Comparison of ENCODE assay signal across 46 mouse cellular contexts in genomic region chr5:135547990-135548389, GRCm38 (mm10). TPM values are rescaled to one million over a fixed set of nuclear protein-coding genes. Genes with fewer than 3 reads are reported as not detected.
"Had no signal": no experiment of that assay in that cellular context is flagged by ENCODE, and none has a peak within 500 bp of the region (broad histone marks: within the 10 kb centered on the region; RNA-seq: fewer than 3 reads in every experiment).

No protein-coding gene starts in this region.

- H3K9me3 ChIP-seq: limb, embryonic 10.5 days; limb, embryonic 12.5 days; limb, embryonic 13.5 days; limb, embryonic 15.5 days; liver, embryonic 12.5 days; liver, embryonic 13.5 days; liver, embryonic 15.5 days; lung, embryonic 15.5 days; megakaryocyte, embryonic 14.5 days; midbrain, embryonic 10.5 days; midbrain, embryonic 12.5 days; midbrain, embryonic 13.5 days; midbrain, embryonic 15.5 days had no signal

- H3K4me3 ChIP-seq: limb, embryonic 10.5 days; limb, embryonic 12.5 days; limb, embryonic 13.5 days; limb, embryonic 15.5 days; liver, embryonic 12.5 days; liver, embryonic 13.5 days; liver, embryonic 15.5 days; lung, embryonic 15.5 days; megakaryocyte, embryonic 14.5 days; midbrain, embryonic 10.5 days; midbrain, embryonic 12.5 days; midbrain, embryonic 13.5 days; midbrain, embryonic 15.5 days; myocyte had no signal

- H3K27me3 ChIP-seq: limb, embryonic 15.5 days; lung, embryonic 15.5 days; midbrain, embryonic 13.5 days; midbrain, embryonic 15.5 days had no signal

- H3K36me3 ChIP-seq: limb, embryonic 10.5 days; limb, embryonic 12.5 days; limb, embryonic 13.5 days; limb, embryonic 15.5 days; liver, embryonic 12.5 days; liver, embryonic 13.5 days; liver, embryonic 15.5 days; lung, embryonic 15.5 days; midbrain, embryonic 10.5 days; midbrain, embryonic 12.5 days; midbrain, embryonic 13.5 days; midbrain, embryonic 15.5 days had no signal

- H3K9ac ChIP-seq: limb, embryonic 12.5 days; limb, embryonic 13.5 days; limb, embryonic 15.5 days; liver, embryonic 12.5 days; liver, embryonic 13.5 days; liver, embryonic 14.5 days; liver, embryonic 15.5 days; liver, postnatal 0 days; lung, embryonic 14.5 days; lung, embryonic 15.5 days; midbrain, embryonic 12.5 days; midbrain, embryonic 13.5 days; midbrain, embryonic 15.5 days had no signal

- H3K4me2 ChIP-seq: limb, embryonic 12.5 days; limb, embryonic 13.5 days; limb, embryonic 15.5 days; liver, embryonic 11.5 days; liver, embryonic 12.5 days; liver, embryonic 13.5 days; liver, embryonic 15.5 days; lung, embryonic 14.5 days; lung, embryonic 15.5 days; midbrain, embryonic 11.5 days; midbrain, embryonic 12.5 days; midbrain, embryonic 13.5 days; midbrain, embryonic 15.5 days had no signal

- DNase-seq: left cerebral cortex, postnatal 4 days; liver; liver, embryonic 13.5 days; liver, postnatal 0 days; lung, adult 18-20 months; lung, adult 2 months; lung, embryonic 14.5 days; lung, postnatal 10 days; lung, postnatal 14 days; lung, postnatal 36 days; lung, postnatal 4 days; midbrain, embryonic 14.5 days had no signal

- H3K27ac ChIP-seq: limb, embryonic 10.5 days; limb, embryonic 12.5 days; limb, embryonic 13.5 days; limb, embryonic 15.5 days; liver, embryonic 12.5 days; liver, embryonic 13.5 days; liver, embryonic 14.5 days; liver, embryonic 15.5 days; lung, embryonic 15.5 days; macrophage; midbrain, embryonic 10.5 days; midbrain, embryonic 12.5 days; midbrain, embryonic 13.5 days; midbrain, embryonic 15.5 days had no signal

RNA-seq across cellular contexts. Expression of gene Ccl26, which starts 15.4 kb away (rescaled TPM):
- total RNA-seq: left cerebral cortex, postnatal 10 days; left cerebral cortex, postnatal 14 days; left cerebral cortex, postnatal 25 days; left cerebral cortex, postnatal 36 days; left cerebral cortex, postnatal 4 days; liver, adult 2 months; megakaryocyte progenitor cell, adult 5-6 weeks; megakaryocyte, adult 5-6 weeks; megakaryocyte-erythroid progenitor cell, adult 5-6 weeks; midbrain, postnatal 0 days; monocyte, adult 5-6 weeks had no signal
- polyA plus RNA-seq: limb, embryonic 10.5 days; limb, embryonic 11.5 days; limb, embryonic 12.5 days; limb, embryonic 13.5 days; limb, embryonic 14.5 days; limb, embryonic 15.5 days; liver, adult 2 months; liver, embryonic 11.5 days; liver, embryonic 12.5 days; liver, embryonic 13.5 days; liver, embryonic 14.5 days; liver, embryonic 15.5 days; liver, embryonic 16.5 days; liver, postnatal 0 days; lung, adult 2 months; lung, embryonic 14.5 days; lung, embryonic 15.5 days; lung, embryonic 16.5 days; lung, postnatal 0 days; macrophage; midbrain, embryonic 10.5 days; midbrain, embryonic 11.5 days; midbrain, embryonic 12.5 days; midbrain, embryonic 13.5 days; midbrain, embryonic 14.5 days; midbrain, embryonic 15.5 days; midbrain, embryonic 16.5 days; midbrain, postnatal 0 days; myocyte; neural tube, embryonic 11.5 days had no signal

RNA-seq across cellular contexts. Expression of gene Ccl24, which starts 24.9 kb away (rescaled TPM):
- total RNA-seq: left cerebral cortex, postnatal 14 days; megakaryocyte-erythroid progenitor cell, adult 5-6 weeks; monocyte, adult 5-6 weeks had no signal
- polyA plus RNA-seq: myocyte had no signal
